Mouse (Mus musculus): Measurements from ENCODE around the gene Lrrn2. TPM values are rescaled to one million over a fixed set of nuclear protein-coding genes. Genes with fewer than 3 reads are reported as not detected.

Gene Lrrn2
- polyA plus RNA-seq, 1 experiment = not detected

DNA sequence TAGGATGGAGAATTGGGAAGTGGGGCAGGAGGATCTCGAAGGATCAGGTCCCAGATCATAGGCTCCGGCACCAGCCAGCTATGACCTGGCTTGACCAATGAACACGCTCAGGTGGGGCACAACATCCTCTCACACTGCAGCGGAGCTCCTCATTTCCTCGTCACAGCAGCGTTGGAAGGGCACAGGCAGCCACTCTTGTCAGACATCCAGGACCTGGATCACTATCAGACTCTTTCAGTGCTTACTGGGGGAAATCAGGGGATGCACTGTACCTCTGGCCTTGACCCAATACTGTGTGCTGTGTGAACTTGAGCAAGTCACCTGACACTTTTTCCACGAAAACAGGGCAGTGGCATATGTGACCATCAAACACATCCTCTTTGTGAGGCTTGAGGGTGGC is 45.2 kb downstream of the Lrrn2 start:
- H3K27ac ChIP-seq (ENCODE audit: control insufficient read depth, insufficient read depth, low read depth, low read length, poor library complexity) = no peak overlapping the region
- H3K4me1 ChIP-seq (ENCODE audit: control insufficient read depth, insufficient read depth, low read length) = no peaks in the 10 kb centered on the region
- WGBS = 76% methylated on average over 7 of the region's 7 CpGs
- H3K4me3 ChIP-seq (replicated peaks; ENCODE audit: control insufficient read depth, low read depth, low read length) = no peak overlapping the region
- TF ChIP-seq CTCF (IDR thresholded peaks at IDR 0.05; ENCODE audit: control insufficient read depth, insufficient read depth, low read length) (no peak), POLR2A (IDR thresholded peaks at IDR 0.05; ENCODE audit: borderline replicate concordance, control insufficient read depth, low read depth, low read length) (no peak)

DNA sequence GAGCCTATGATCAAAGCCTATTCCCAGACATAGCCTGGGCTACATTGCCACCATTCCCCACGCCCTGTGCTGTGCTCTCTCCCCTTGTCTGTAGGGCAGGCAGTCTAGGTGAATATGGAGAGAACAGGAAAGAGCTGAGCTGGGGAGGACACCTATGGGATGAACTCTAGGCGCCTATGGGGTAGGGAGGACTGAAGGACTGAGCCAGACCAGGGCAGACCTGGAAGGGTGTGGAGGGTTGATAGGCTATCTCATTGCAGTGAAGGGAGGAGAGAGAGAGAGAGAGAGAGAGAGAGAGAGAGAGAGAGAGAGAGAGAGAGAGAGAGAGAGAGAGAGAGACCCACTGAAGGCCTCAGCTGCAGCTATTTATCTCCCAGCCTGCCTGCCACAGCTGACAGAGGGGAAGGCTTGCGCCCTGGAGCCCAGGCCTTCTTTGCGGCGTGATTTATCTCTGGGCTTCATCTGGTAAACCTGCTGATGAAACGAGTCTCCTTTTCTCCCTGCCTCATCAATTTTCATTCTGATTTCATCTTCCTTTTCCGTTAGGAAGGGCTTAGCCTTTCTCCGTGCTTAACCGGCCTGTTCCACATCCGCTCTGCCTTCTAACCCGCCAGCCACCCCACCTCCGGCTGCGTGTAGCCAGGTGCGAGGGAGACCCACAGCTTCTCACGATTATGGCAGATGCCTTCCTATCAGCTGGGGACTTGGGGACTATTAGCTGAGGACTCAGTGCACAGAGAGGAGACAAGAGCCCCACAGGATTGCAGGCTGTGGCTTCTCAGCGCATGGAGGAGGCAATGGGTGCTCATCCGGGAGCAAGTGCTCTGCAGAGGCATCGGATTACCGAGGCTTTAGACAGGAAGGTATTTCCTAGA is 48.2 kb downstream of the Lrrn2 start:
- Histone ChIP-seq H3K4me1 (ENCODE audit: control insufficient read depth, insufficient read depth, low read length) (no peaks in the 10 kb centered on the region), H3K27ac (ENCODE audit: control insufficient read depth, insufficient read depth, low read depth, low read length, poor library complexity) (no peak overlapping the region), H3K4me3 (replicated peaks; ENCODE audit: control insufficient read depth, low read depth, low read length) (no peak overlapping the region)
- 55% methylated on average over 19 of the region's 19 CpGs for WGBS
- TF ChIP-seq POLR2A (IDR thresholded peaks at IDR 0.05; ENCODE audit: borderline replicate concordance, control insufficient read depth, low read depth, low read length) (no peak), CTCF (IDR thresholded peaks at IDR 0.05; ENCODE audit: control insufficient read depth, insufficient read depth, low read length) (no peak)

DNA sequence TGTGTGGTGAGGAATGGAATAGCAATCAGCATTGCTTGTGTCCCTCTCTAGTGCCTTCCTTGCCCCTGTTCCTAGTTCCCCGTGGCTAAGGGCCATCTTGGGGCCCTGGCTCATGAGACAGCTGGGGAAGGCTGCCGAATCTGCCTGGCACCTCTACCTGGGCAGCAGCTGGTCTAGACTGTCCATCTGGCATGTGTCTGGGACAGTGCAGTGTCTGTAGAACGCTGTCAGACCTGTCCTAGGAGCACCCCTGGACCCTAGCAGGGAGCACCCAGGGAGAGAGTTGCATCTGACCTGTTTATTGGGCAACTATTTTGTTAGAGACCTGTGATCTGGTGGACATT is 48.8 kb downstream of the Lrrn2 start:
- WGBS = 54% methylated on average over 3 of the region's 3 CpGs
- Histone ChIP-seq H3K4me3 (replicated peaks; ENCODE audit: control insufficient read depth, low read depth, low read length) (no peak overlapping the region), H3K4me1 (ENCODE audit: control insufficient read depth, insufficient read depth, low read length) (no peaks in the 10 kb centered on the region), H3K27ac (ENCODE audit: control insufficient read depth, insufficient read depth, low read depth, low read length, poor library complexity) (no peak overlapping the region)
- TF ChIP-seq CTCF (IDR thresholded peaks at IDR 0.05; ENCODE audit: control insufficient read depth, insufficient read depth, low read length) (no peak), POLR2A (IDR thresholded peaks at IDR 0.05; ENCODE audit: borderline replicate concordance, control insufficient read depth, low read depth, low read length) (no peak)

DNA sequence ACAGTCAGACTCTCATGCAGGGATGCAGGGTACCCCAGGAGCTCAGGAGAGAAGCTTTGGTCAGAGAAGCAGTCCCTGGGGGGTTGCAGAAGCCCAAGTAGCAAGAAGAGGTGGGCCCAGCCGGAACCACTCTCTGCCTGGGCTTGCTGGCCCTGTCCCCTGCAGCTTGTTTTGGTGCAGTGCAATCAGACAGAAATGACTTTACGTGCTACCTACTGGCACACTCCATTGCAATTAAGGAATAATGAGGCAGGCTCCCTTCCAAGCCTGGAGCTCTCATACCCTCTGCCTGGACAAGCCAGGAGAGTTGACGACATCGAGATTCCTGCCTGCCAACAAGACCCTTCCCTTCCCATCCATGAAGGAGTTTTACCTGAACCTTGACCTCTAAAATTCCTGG is 50.2 kb downstream of the Lrrn2 start:
- no peak for TF ChIP-seq CTCF (IDR thresholded peaks at IDR 0.05; ENCODE audit: control insufficient read depth, insufficient read depth, low read length)
- no peak for TF ChIP-seq POLR2A (IDR thresholded peaks at IDR 0.05; ENCODE audit: borderline replicate concordance, control insufficient read depth, low read depth, low read length)
- Histone ChIP-seq H3K27ac (ENCODE audit: control insufficient read depth, insufficient read depth, low read depth, low read length, poor library complexity) (no peak overlapping the region), H3K4me3 (replicated peaks; ENCODE audit: control insufficient read depth, low read depth, low read length) (no peak overlapping the region), H3K4me1 (ENCODE audit: control insufficient read depth, insufficient read depth, low read length) (no peaks in the 10 kb centered on the region)
- WGBS = 77% methylated on average over 4 of the region's 4 CpGs

DNA sequence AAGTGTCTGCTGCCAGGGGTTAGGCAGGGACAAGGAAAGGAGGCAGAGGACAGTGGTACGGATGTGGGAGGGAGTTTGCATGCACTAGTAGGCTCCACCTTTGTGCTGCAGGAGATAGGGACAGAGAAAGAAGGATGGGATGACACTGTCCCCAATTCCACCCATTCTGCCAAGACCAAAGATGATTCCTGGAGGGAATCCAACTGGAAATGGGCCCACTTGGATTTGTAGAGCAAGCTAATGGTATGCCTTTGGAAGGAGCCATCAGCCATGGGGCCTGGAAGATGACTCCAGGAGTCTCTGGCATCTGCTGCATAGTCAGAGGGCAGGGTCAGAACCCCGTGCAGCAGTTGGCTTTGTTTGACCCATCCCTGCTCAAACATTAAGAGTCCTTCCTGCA is 52.3 kb downstream of the Lrrn2 start:
- TF ChIP-seq CTCF (IDR thresholded peaks at IDR 0.05; ENCODE audit: control insufficient read depth, insufficient read depth, low read length) (no peak), POLR2A (IDR thresholded peaks at IDR 0.05; ENCODE audit: borderline replicate concordance, control insufficient read depth, low read depth, low read length) (no peak)
- Histone ChIP-seq H3K4me3 (replicated peaks; ENCODE audit: control insufficient read depth, low read depth, low read length) (no peak overlapping the region), H3K27ac (ENCODE audit: control insufficient read depth, insufficient read depth, low read depth, low read length, poor library complexity) (no peak overlapping the region), H3K4me1 (ENCODE audit: control insufficient read depth, insufficient read depth, low read length) (no peaks in the 10 kb centered on the region)
- WGBS = 75% methylated on average over 2 of the region's 2 CpGs

DNA sequence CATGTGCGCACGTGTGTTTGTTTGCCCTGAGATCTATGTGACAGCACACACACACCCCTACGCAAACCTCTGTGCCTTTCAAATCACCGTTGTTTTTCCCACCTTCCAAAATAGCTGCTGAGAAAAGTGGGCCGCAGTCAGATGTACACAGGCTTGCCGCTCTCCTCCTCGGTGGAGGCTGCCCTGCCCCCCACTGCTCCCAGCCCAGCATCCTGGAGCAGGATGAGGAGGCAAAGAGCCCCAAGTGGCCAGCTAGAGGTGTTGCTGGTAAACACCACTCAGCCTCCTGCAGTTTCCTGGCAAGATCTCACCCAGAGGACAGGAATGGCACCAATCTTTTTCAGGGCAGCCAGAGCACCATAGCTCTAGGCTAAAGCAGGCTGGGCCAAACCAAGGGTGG is 54.8 kb downstream of the Lrrn2 start:
- no peak overlapping the region for H3K27ac ChIP-seq (ENCODE audit: control insufficient read depth, insufficient read depth, low read depth, low read length, poor library complexity)
- no peaks in the 10 kb centered on the region for H3K4me1 ChIP-seq (ENCODE audit: control insufficient read depth, insufficient read depth, low read length)
- TF ChIP-seq CTCF (IDR thresholded peaks at IDR 0.05; ENCODE audit: control insufficient read depth, insufficient read depth, low read length) = no peak
- H3K4me3 ChIP-seq (replicated peaks; ENCODE audit: control insufficient read depth, low read depth, low read length) = no peak overlapping the region
- 45% methylated on average over 7 of the region's 7 CpGs for WGBS

DNA sequence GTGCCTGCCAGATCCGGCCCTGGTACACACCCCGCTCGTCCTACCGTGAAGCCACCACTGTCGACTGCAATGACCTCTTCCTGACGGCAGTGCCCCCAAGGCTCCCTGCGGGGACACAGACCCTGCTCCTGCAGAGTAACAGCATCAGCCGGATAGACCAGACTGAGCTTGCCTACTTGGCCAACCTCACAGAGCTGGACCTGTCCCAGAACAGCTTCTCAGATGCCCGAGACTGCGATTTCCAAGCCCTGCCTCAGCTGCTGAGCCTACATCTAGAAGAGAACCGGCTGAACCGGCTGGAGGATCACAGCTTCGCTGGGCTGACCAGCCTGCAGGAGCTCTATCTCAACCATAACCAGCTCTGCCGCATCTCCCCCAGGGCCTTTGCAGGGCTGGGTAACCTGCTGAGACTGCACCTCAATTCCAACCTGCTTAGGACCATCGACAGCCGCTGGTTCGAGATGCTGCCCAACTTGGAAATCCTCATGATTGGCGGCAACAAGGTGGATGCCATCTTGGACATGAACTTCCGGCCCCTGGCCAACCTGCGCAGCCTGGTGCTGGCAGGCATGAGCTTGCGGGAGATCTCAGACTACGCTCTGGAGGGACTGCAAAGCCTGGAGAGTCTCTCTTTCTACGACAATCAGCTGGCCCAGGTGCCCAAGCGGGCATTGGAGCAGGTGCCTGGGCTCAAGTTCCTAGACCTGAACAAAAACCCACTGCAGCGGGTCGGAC is 57.4 kb downstream of the Lrrn2 start:
- H3K4me1 ChIP-seq (ENCODE audit: control insufficient read depth, insufficient read depth, low read length) = no peaks in the 10 kb centered on the region
- WGBS = 83% methylated on average over 26 of the region's 26 CpGs
- no peak for TF ChIP-seq POLR2A (IDR thresholded peaks at IDR 0.05; ENCODE audit: borderline replicate concordance, control insufficient read depth, low read depth, low read length)
- no peak for TF ChIP-seq CTCF (IDR thresholded peaks at IDR 0.05; ENCODE audit: control insufficient read depth, insufficient read depth, low read length)
- H3K27ac ChIP-seq (ENCODE audit: control insufficient read depth, insufficient read depth, low read depth, low read length, poor library complexity) = no peak overlapping the region
- no peak overlapping the region for H3K4me3 ChIP-seq (replicated peaks; ENCODE audit: control insufficient read depth, low read depth, low read length)

DNA sequence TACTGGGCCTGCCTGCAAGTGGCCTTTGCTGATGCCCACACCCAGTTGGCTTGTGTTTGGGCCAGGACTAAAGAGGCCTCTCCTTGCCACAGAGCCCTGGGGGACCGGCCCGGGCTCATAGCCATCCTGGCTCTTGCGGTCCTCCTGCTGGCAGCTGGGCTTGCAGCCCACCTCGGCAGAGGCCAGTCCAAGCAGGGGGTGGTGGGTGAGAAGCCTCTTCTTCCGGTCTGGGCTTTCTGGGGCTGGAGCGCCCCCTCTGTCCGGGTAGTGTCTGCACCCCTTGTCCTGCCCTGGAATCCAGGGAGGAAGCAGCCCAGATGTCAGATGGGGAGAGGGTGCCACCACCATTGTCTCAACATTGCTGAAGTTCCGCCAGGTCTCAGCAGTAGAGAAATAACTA is 58.9 kb downstream of the Lrrn2 start:
- TF ChIP-seq POLR2A (IDR thresholded peaks at IDR 0.05; ENCODE audit: borderline replicate concordance, control insufficient read depth, low read depth, low read length) (no peak), CTCF (IDR thresholded peaks at IDR 0.05; ENCODE audit: control insufficient read depth, insufficient read depth, low read length) (no peak)
- Histone ChIP-seq H3K27ac (ENCODE audit: control insufficient read depth, insufficient read depth, low read depth, low read length, poor library complexity) (no peak overlapping the region), H3K4me3 (replicated peaks; ENCODE audit: control insufficient read depth, low read depth, low read length) (no peak overlapping the region), H3K4me1 (ENCODE audit: control insufficient read depth, insufficient read depth, low read length) (no peaks in the 10 kb centered on the region)
- WGBS = 83% methylated on average over 8 of the region's 8 CpGs
